Mouse (Mus musculus) retina, adult 2 months (tissue): ENCODE results near the gene Gprin2.
A peak's percentile ranks its signal among the peaks of the same experiment; 100 is the strongest.

ENCODE experiments used
- DNase-seq: peaks from one replicate; pipeline ENCODE4 v3.0.0-alpha.2; 2012; ENCODE audit warnings: low read depth, low spot score

Gene Gprin2

DNA sequence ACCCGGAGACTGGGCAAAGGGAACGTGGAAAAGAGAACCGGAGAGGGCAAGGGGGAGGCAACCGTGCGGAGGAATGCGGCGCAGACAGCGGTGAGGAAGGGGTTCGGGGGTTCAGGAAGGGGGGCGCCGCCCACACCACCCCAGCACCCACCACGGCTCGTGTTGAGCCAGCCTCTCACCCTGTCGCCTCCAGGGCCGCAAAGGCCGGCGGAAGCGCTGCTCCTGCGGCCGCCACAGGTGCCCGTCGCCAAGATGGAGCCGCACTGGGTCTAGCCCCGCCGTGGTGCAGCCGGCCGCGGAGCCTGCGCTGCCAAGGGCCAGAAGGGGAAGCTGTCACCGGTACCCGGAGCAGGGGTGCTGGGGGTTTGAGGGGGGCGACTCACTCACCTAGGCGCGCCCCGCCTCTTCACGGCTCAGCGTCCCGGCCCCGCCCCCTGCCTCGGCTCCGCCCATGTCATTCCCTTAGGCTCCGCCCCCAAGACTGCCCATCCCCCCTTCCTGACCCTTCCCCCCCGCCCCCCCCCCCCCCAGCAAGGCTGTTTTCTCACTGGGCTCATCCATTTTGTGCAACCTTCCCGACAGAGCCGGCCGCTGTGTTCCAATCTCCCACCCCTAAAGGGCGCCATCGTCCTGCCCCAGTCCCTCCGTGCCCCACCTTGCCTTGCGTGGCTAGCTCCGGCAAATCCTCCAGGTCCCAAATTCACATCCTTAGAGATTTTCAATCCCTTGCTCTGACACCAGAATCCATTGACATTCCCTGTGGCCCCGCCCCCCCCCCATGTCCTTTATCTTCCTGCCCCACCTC lies at the start of gene Gprin2:
Gprin2 (minus strand) TSS at position 423 of the 805 bp plus-strand sequence.
- no peak for DNase-seq

DNA sequence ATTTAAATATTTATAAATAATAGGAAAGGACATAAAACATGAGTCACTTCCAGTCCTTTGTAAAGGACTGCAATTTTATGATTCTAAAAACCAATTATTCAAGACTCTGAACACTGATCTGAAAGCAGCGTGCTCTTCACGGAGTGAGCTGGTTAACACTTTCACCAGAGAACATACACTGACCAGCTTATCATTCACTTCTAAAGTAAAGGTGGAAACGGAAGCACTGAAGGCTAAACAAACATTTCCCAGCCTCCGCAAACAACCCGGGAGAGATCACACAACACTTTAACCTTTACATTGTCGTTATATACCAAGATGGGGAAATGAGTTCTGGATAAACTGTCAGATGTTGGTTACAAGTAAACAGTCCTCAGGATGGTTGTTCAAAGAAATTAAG lies 39.2 kb upstream of the Gprin2 start:
- DNase-seq, result no peak

- DNase-seq, result no peak
Measured at GRCm38 (mm10) chr14:34240263-34240662, 38.8 kb upstream of the Gprin2 start.

DNA sequence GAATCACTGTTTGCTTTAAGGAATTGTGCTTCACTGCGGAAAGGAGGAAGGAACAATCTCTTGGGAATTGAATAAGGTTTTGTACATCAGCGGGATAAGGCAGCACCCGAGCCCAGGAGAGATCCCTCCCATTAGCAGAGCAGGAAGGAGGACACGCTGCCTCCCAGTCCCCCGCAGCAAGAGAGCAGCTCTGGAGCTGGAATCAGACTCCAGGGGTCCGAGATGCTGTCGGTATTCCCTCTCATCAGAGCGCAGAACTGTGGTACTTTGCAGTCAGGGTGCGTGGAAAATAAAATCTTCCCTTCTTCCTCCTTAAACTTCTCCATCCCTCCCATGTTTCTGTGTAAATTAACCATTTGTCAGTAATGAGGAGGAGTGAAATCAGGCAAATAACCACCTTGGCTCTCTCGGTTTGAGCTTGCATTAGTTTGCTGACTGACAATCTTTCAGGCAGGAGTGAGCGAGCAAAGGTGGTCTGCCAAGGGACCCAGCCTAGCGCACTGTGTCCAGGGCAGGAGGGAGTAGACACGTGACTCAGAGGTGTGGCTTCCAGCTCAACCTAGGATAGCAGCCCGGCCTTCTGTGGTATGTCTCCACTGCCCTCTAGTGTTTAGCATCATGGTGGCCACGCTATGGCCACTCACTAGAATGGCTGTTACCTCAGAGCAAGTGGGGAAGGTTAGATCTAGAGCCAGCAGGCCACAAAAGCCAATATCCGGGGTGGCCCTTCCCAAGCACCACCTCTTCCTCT lies 33.4 kb upstream of the Gprin2 start:
- DNase-seq, result peak; percentile 59

GRCm38 (mm10) chr14:34233846-34234245 lies 32.4 kb upstream of the Gprin2 start:
- DNase-seq, result no peak

DNA sequence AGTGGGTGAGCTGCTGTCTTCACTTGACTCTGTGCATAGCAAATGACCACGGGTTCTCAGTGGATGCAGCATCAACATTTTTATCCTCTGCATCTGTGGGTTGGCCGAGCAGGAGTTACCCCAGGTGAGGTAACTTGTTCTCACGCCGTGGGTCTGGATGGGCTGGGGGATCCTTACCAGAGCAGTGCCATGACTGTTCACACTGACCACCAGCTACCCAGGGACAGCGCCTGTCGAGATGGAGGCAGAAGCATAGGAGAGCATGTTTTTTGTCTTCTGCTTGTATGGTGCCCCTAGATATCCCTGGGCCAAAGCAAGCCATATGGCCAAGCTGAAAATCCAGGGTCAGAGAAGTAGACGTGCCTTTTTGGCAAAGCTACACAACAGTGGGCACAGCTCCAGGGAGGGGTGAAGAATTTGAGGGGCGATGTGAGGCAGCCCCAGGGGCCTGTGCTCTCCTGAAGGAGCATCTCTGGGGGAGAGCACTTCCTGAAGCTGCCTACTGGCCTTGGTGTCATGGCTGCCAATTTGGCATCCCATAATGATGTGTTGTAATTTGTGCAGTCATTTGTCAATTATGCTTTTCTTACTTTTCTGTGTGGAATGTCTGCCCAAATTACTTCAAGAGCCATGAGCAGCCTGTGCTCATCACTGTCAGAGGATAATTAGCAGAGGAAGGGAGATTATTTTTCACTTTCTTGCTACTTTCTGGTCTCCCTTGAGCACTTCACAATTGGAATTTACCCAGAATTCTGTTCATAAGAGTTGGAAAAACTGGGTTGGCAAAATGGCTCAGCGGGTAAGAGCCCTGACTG lies 31.6 kb upstream of the Gprin2 start:
- DNase-seq, result no peak

GRCm38 (mm10) chr14:34232340-34232739 lies 30.9 kb upstream of the Gprin2 start:
- no peak for DNase-seq

DNA sequence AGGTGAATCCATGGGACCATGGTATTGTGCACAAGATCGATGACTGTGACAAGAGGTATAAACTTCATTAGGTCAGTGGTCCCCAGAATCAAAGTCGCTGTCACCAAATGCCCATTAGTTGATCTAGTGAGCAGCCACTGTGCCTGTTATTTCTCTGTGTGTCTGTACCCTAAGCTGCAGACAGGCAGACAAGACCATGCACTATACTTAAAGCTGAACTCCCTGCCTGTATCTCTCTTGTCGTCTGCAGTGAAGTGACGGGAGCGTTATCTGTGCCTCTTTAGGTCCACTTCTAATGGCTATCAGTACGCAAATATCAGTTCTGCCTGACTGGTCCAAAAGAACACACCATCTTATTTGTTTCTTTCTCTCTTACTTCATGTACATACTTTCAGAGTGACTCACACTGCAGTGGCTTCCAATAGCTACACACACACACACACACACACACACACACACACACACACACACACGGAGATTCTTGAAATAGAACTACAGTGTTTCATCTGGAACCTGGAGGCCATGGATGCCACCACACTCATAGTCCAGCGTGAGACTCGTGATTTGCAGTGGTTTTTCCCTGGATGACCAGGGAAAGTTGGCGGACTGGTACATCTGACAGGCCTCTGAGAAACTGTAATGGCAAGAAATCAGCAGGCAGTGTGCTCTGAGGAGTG lies 27.5 kb upstream of the Gprin2 start:
- no peak for DNase-seq

DNA sequence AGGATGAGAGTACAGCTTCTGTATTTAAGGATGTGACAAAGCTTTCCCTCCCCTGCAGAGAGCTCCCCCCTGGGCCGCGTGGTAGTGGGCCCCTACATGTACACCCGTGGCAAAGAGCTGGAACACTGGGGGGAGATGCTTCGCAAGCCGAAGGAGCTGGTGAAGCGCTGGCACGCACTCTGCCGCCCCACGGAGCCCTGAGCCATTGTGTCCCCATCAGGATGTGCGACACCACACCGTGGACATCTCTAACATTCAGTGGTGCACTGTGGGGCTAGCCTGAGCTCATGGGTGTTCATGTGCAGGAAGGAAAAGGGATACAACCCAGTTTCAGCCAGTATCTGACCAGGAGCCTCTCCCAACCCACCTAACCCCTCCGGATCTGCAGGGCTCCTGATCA lies 26.5 kb upstream of the Gprin2 start:
- DNase-seq, result no peak

GRCm38 (mm10) chr14:34226566-34226965 lies 25.1 kb upstream of the Gprin2 start:
- no peak for DNase-seq

DNA sequence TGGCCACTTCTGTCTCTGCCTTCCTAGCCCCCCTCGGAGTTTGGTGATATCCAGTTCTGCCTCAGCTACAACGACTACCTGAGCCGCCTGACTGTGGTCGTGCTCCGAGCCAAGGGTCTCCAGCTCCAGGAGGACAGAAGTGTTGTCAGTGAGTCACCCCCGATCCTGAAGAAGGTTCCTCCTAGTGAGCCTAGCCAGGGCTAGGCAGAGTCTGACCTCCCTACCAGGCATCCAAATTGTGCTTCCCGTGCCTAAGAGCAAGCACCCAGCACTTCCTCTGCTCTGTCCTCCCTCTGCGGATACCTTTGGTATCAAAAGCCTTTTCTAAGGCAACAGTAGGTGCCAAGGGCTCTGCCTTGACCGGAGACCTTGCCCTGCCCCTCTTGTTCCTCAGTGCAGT lies 24.5 kb upstream of the Gprin2 start:
- DNase-seq, result no peak

DNA sequence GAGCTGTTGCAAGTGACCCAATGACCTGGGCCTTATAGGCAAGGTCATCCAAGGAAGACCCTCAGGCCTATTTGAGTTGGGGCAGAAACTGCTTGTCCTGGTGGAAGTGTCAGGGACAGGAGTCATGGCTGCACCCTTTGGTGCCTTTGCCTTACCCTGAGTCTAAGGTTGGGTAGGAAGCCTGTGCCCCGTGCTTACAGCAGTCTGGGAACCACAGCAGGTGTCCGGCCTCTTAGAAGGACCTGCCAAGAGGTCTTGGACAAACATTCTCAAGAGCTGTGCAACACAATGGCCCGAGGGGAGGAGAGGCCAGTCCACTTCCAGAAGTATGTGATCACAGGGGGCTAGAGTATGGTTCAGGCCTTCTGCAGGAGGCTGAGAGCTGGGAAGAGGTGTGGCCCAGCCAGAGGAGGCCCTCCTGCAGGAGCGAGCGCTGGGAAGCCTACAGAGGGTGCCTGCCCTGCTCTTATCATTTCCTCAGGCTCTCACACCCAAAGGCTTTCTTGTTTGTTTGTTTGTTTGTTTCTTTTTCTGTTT lies 22.0 kb upstream of the Gprin2 start:
- DNase-seq, result no peak

- no peak for DNase-seq
Measured at GRCm38 (mm10) chr14:34221416-34222077, 20.1 kb upstream of the Gprin2 start.

DNA sequence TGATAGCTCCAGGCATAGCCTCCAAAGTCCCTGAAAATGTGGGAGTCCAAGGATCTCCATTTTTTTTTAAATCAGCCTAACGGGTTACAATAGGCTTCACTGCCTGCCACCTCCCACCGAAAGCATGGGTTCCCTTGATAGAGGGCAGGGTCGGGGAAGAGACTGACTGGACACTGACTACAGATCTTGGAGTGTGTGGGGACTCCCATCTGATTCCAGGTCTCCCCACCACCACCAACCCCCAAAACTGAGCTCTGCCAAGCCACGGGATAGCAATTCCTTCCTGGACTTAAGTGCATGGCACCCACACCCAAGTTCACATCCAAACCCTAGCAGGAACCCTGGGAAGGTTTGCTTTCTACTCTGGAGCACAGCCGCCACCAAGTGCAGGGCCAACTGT lies 19.0 kb upstream of the Gprin2 start:
- no peak for DNase-seq

GRCm38 (mm10) chr14:34219786-34220198 lies 18.3 kb upstream of the Gprin2 start:
- DNase-seq, result no peak

DNA sequence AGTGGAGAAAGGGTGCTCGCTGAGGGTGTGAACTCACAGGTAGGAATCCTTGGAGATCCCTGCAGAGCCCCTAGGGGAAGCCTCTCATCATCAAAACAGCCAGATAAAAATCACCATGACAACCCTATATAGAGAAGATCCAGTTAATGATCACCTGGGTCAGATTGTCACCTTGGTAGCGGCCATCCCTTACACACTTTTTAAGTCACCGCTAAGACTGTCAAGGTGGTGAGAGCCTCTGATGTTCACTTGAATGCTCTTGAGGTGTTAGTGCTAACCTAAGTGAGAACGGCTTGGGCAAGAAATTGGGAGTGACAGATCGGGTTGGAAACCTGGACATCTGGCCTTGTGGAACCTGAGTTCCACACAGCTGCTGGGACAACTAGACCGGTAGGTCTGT lies 17.8 kb upstream of the Gprin2 start, which contains the start of gene Syt15:
Syt15 (plus strand) TSS at position 301 of the 400 bp plus-strand sequence.
- DNase-seq, result no peak

- DNase-seq, result no peak
Measured at GRCm38 (mm10) chr14:34215451-34216127, 14.1 kb upstream of the Gprin2 start.

GRCm38 (mm10) chr14:34209942-34210341 lies 8.5 kb upstream of the Gprin2 start:
- DNase-seq, result no peak

- no peak for DNase-seq
Measured at GRCm38 (mm10) chr14:34209080-34209479, 7.6 kb upstream of the Gprin2 start.

DNA sequence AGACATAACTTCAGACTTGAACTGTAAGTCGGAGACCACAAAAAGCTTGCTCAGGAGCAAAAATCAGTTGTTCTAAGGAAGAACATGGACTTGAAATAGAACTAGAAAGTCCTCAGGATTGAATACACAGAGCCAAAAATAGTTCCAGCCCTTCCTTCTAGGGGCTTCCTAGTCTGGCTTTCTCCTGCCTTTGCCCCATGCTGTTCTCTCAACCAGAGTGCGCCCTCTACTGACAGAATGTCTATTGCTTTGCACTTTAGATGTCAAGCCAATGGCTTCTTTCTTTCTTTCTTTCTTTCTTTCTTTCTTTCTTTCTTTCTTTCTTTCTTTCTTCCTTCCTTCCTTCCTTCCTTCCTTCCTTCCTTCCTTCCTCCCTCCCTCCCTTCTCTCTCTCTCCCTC lies 7.2 kb upstream of the Gprin2 start:
- DNase-seq, result no peak
